Mouse (Mus musculus): Measurements from ENCODE around the gene Sec63.

DNA sequence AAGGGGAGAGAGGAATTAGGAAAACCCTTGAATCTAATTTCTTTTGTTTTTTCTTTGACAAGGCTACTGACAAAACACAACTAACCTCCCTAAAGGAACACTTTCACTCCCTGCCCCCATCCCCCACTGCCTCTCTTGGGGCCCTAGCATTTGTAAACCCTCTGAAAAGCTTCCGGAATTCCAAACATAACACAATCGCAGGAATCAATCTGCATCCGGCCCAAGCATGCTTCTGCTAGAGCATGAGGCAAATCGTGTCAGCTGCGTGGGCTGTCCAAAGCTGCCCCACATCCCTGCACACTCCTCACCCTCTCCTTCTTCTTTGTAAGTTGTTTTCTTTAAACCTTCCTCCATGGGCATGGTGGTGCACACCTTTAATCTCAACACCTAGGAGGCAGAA, 94.0 kb downstream of the Sec63 start:
- no peak for TF ChIP-seq CTCF (IDR thresholded peaks at IDR 0.05; ENCODE audit: control insufficient read depth, insufficient read depth, insufficient read length)
- TF ChIP-seq MYOG (IDR thresholded peaks at IDR 0.05; ENCODE audit: control insufficient read depth, extremely low read depth, insufficient read length) = no peak
- no peak for TF ChIP-seq MYOD1 (IDR thresholded peaks at IDR 0.05; ENCODE audit: control insufficient read depth, insufficient read length, low read depth)
- TF ChIP-seq USF1 (IDR thresholded peaks at IDR 0.05; ENCODE audit: low read depth) = no peak
- TF ChIP-seq CEBPB (IDR thresholded peaks at IDR 0.05; ENCODE audit: low read depth) = no peak
- TF ChIP-seq MAX (IDR thresholded peaks at IDR 0.05) = no peak
